Mouse (Mus musculus) C2C12 (cell line): ENCODE data around the gene Akip1. TPM values are rescaled to one million over a fixed set of nuclear protein-coding genes. Genes with fewer than 3 reads are reported as not detected.

Experiments
- H3K27me3 ChIP-seq: one replicate; pipeline ENCODE4 v1.6.1; 2011; ENCODE audit not compliant: control insufficient read depth, insufficient read depth, insufficient read length
- H3K36me3 ChIP-seq: one replicate; pipeline ENCODE4 v1.6.1; 2011; ENCODE audit not compliant: control insufficient read depth, insufficient read depth
- H3K4me3 ChIP-seq: one replicate; pipeline ENCODE4 v1.5.1; 2011; ENCODE audit warnings: mild to moderate bottlenecking, control low read depth; ENCODE audit not compliant: poor library complexity, insufficient read depth, severe bottlenecking
- H3K79me2 ChIP-seq: one replicate; pipeline ENCODE4 v1.6.1; 2011; ENCODE audit not compliant: control insufficient read depth, insufficient read depth
- H3K79me3 ChIP-seq: one replicate; pipeline ENCODE4 v1.6.1; 2011; ENCODE audit warnings: low read depth, control low read depth
- H3ac ChIP-seq: one replicate; pipeline ENCODE3; 2011; ENCODE audit warnings: low read depth; ENCODE audit not compliant: control insufficient read depth, insufficient read length
- CEBPB ChIP-seq: IDR thresholded peaks from one replicate; pipeline ENCODE4 v1.6.1; 2011; ENCODE audit warnings: low read depth, mild to moderate bottlenecking, control low read depth, moderate library complexity
- CTCF ChIP-seq: IDR thresholded peaks from one replicate; pipeline ENCODE4 v1.5.1; 2011; ENCODE audit not compliant: control insufficient read depth, insufficient read depth, insufficient read length
- FOSL1 ChIP-seq: IDR thresholded peaks from one replicate; pipeline ENCODE4 v1.8.0; 2011; ENCODE audit warnings: mild to moderate bottlenecking, low read length; ENCODE audit not compliant: poor library complexity, insufficient read depth, severe bottlenecking
- MAX ChIP-seq: IDR thresholded peaks from one replicate; pipeline ENCODE4 v1.6.1; 2011; ENCODE audit warnings: mild to moderate bottlenecking, control low read depth
- MYOD1 ChIP-seq: IDR thresholded peaks from one replicate; pipeline ENCODE4 v1.6.1; 2011; ENCODE audit warnings: low read depth; ENCODE audit not compliant: control insufficient read depth, insufficient read length
- MYOG ChIP-seq: IDR thresholded peaks from one replicate; pipeline ENCODE4 v1.6.1; 2011; ENCODE audit not compliant: control insufficient read depth, insufficient read length; ENCODE audit errors: extremely low read depth
- USF1 ChIP-seq: IDR thresholded peaks from one replicate; pipeline ENCODE4 v1.6.1; 2011; ENCODE audit warnings: low read depth, mild to moderate bottlenecking, control low read depth, moderate library complexity
- polyA plus RNA-seq: library from polyadenylated mRNA; unstranded; fragments of >200 nt; fragmentation: generic; extraction: Trizol; gene quantifications from one replicate; pipeline ENCODE4 v1.2.1, GENCODE M21; 2012; ENCODE audit warnings: missing spikeins

Gene Akip1
- polyA plus RNA-seq, 1 experiment, result 7.0 TPM

DNA sequence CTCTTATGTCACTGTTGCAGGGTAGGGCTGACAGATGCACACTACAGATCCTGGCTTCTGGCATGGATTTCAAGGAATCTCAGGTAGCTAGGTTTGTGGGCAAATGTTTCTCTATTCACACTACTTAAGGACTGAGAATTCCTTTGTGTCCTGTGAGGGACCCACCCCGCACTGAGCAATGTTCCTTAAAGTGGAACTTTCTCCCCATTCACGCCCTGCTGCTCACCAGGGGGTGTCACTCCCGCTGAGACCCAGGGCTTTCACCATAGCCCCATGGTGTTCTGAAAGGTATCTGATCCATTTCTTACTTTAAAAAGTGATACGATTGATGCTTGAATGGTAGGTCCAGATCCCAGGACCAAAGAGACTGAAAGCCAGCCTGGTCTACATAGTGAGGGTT is 769 bp upstream of the Akip1 start:
- Histone ChIP-seq H3K79me3 (no peaks in the 10 kb centered on the region), H3K36me3 (no peaks in the 10 kb centered on the region), H3K27me3 (no peaks in the 10 kb centered on the region), H3K79me2 (no peaks in the 10 kb centered on the region), H3ac (no peak overlapping the region), H3K4me3 (no peak overlapping the region)
- no peak for TF ChIP-seq CTCF
- TF ChIP-seq FOSL1, result no peak
- no peak for TF ChIP-seq MYOD1
- TF ChIP-seq CEBPB, result no peak
- no peak for TF ChIP-seq MAX
- TF ChIP-seq USF1, result no peak
- no peak for TF ChIP-seq MYOG

DNA sequence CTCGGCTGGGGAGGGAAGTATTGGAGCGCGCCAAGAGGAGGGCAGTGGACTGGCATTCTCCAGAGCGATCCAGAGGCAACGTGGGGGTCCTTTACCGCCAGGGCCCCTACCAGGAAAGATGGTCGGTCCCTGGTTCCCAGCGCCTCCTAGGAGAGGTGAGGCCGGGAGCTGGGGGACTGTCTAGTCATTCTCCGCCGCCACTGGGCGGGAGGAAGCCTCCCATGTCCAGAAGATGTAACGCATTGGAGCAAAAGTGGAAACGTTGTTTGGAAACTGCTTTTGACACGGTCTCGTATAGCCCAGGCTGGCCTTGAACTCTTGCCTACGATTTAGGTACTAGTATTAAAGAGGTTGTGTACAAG is 507 bp downstream of the Akip1 start:
- Histone ChIP-seq H3ac (no peak overlapping the region), H3K79me2 (no peaks in the 10 kb centered on the region), H3K36me3 (no peaks in the 10 kb centered on the region), H3K27me3 (no peaks in the 10 kb centered on the region), H3K79me3 (no peaks in the 10 kb centered on the region), H3K4me3 (peak overlapping the region; percentile 11)
- no peak for TF ChIP-seq MYOG
- no peak for TF ChIP-seq CTCF
- TF ChIP-seq MAX, result no peak
- TF ChIP-seq CEBPB, result no peak
- no peak for TF ChIP-seq FOSL1
- no peak for TF ChIP-seq USF1
- no peak for TF ChIP-seq MYOD1

GRCm38 (mm10) chr7:109704461-109704860 is 971 bp downstream of the Akip1 start:
- Histone ChIP-seq H3ac (no peak overlapping the region), H3K4me3 (no peak overlapping the region), H3K79me2 (no peaks in the 10 kb centered on the region), H3K36me3 (no peaks in the 10 kb centered on the region), H3K79me3 (no peaks in the 10 kb centered on the region), H3K27me3 (no peaks in the 10 kb centered on the region)
- TF ChIP-seq CEBPB (no peak), MYOD1 (no peak), MYOG (no peak), MAX (no peak), CTCF (no peak)

GRCm38 (mm10) chr7:109707023-109707785 is 3.7 kb downstream of the Akip1 start:
- Histone ChIP-seq H3K79me2 (no peaks in the 10 kb centered on the region), H3K4me3 (no peak overlapping the region), H3K36me3 (no peaks in the 10 kb centered on the region), H3K79me3 (no peaks in the 10 kb centered on the region), H3ac (no peak overlapping the region), H3K27me3 (no peaks in the 10 kb centered on the region)
- TF ChIP-seq CTCF, result peak; percentile 23
- no peak for TF ChIP-seq USF1
- TF ChIP-seq MAX, result no peak
- TF ChIP-seq MYOG, result no peak
- TF ChIP-seq MYOD1, result peak; percentile 55
- no peak for TF ChIP-seq CEBPB
- TF ChIP-seq FOSL1, result no peak

GRCm38 (mm10) chr7:109708961-109709382 is 5.5 kb downstream of the Akip1 start:
- H3K4me3 ChIP-seq, result no peak overlapping the region
- no peaks in the 10 kb centered on the region for H3K79me3 ChIP-seq
- H3K27me3 ChIP-seq, result no peaks in the 10 kb centered on the region
- no peaks in the 10 kb centered on the region for H3K36me3 ChIP-seq
- H3ac ChIP-seq, result no peak overlapping the region
- TF ChIP-seq MYOD1, result peak; percentile 79
- no peak for TF ChIP-seq CTCF
- no peak for TF ChIP-seq USF1
- H3K79me2 ChIP-seq, result no peaks in the 10 kb centered on the region

- TF ChIP-seq FOSL1, result no peak
- no peak for TF ChIP-seq MYOG
- TF ChIP-seq MYOD1, result no peak
- TF ChIP-seq MAX, result no peak
- TF ChIP-seq USF1, result no peak
- TF ChIP-seq CEBPB, result no peak
- no peak for TF ChIP-seq CTCF
- no peak overlapping the region for H3ac ChIP-seq
- H3K79me3 ChIP-seq, result no peaks in the 10 kb centered on the region
- no peaks in the 10 kb centered on the region for H3K27me3 ChIP-seq
- H3K79me2 ChIP-seq, result no peaks in the 10 kb centered on the region
- H3K36me3 ChIP-seq, result no peaks in the 10 kb centered on the region
- no peak overlapping the region for H3K4me3 ChIP-seq
Measured at GRCm38 (mm10) chr7:109710069-109710468, 6.6 kb downstream of the Akip1 start.
